Mouse (Mus musculus) kidney, adult 11 months (tissue): ENCODE data around the gene Pcif1.

Source experiments
- DNase-seq: peaks from one replicate; pipeline ENCODE4 v3.0.0; 2022

Gene Pcif1

DNA sequence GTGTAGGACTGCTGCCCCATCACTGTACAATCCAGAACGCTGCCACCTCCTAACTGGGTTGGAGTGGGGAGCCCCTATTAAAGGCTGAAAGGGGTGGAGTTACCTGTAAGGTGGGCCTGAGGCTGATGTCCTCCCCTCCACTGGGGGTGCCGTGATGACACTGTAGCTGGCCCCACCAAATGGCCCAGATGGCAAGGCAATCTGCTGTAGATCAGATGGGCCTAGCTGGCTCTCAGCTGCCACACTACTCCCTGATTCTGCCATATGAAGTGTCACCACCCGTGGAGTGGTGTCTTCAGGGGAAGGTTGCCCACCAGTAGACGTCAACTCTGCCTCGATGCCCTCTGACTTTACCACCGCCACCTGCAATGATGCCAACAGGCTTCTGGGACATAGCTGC lies 16.8 kb downstream of the Pcif1 start:
- DNase-seq = peak; percentile 1

DNA sequence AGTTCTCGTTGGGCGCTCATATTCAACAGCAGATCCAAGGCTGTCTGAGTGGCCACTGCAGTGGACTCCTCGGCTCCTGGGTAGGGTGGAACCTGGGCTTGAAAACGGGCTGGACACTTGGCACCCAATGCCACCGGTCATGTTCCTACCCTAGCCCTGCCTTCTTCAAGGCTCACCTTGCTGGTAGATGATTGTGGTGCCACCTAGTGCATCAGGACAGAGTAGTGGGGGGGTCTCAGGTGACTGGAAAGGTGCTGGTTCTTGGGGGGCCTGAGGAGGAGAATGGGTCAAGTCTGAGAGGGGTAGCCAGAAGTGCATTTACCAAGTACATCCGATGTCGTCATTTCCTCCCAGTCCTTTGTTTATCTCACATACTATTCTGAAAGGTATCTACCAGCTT lies 18.9 kb downstream of the Pcif1 start:
- DNase-seq = no peak

DNA sequence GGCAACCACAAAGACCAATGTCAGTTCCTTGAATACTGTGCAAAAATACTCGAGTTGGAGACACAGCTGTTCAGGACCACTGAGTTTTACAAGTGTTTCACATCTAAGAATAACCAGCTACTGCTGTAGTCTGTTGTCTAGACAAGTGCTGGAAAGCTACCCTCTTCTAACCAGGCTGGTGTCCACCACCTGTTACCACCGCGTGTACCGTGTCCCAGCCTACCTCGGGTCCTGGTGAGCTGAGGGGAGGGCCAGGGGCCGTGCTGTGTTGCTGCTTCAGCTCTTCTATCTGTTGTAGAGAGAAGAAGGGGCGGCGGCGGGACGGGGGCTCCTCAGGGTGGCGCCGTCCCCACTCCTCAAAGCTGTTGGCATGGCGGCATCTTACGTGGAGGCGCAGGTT lies 19.9 kb downstream of the Pcif1 start:
- DNase-seq = no peak

DNA sequence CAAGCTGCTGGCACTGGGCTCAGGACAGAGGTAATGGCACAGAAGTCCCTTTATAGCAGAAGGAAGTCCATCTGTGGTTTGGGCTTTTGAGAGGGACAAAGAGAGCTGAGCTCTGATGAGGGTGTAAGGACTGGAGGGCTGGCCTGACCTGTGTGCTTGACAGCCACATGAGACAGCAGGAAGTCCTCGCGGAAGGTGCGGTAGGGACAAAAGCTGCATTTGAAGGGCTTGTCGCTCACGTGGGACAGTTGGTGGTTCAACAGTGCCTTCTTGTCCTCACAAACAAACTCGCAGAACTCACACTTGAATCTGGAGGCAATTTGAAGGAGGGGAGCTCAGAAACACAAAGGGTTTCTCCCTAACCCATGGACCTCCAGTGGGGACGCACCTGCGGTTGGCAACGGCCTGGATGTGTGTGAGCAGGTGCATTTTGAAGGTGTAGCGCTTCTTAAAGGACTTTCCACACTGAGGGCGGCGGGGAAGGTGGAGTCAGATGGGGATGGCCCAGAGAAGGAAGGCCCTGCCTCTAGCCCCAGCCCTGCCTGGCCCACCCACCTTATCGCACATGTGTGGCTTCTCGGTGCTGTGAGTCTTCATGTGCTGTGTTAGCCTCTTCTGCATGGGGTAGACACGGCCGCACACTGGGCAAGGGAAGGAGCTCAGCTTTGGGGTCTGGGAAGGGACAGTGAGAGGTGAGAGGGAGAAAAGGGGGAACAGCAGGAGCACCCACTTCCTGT lies 20.8 kb downstream of the Pcif1 start:
- DNase-seq = no peak

DNA sequence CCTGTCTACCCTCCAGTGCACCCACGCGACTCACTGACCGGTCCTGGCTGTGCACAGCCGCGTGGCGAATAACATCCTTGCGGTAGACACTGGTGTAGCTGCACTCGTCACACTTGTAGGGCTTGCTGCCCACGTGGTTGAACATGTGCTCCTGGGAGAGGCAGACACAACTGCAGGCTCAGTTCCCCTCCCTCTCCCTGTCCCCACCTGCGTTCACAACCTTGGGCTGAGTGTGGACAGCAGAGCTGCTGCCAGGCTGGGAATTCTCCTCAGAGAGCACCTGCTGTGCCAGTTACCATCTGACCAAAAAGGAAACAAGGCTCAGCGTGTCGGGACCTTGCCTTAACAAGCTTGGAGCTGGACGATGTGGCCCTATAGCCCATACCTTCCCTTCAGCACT lies 22.3 kb downstream of the Pcif1 start:
- DNase-seq = no peak

DNA sequence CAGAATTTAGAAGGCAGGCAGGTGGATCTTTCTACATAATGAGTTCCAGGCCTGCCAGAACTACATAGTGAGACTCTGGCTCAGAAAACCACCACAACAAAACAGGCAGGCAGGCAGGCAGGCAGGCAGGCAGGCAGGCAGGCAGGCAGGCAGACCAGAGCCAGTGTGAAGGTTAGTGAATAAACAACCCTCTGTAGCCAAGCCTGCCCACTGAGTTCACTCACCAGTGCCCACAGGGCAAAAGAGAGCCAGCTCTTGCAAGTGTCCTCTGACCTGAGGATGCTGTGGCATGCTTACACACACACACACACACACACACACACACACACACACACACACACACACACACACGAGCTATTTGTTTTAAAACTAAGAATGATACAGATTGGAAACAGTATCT lies 24.4 kb downstream of the Pcif1 start:
- DNase-seq = peak; percentile 49

DNA sequence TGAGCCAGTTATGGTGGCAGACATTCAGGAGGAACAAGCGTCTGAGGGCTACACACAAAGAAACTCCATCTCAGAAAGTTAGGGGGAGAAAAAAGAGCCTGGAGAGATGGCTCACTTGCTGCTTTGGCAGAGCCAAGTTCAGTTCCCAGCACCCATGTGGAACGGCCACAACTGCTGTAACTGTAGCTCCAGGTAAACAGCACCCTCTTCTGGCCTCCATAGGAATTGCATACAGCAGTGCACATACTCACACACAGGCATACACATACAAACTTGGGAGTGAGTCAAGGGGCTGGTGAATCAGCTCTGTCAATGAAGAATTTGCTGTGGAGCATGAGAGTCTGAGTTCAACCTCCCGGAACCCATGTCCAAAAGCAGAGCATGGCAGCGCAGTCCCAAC lies 27.0 kb downstream of the Pcif1 start:
- no peak for DNase-seq

DNA sequence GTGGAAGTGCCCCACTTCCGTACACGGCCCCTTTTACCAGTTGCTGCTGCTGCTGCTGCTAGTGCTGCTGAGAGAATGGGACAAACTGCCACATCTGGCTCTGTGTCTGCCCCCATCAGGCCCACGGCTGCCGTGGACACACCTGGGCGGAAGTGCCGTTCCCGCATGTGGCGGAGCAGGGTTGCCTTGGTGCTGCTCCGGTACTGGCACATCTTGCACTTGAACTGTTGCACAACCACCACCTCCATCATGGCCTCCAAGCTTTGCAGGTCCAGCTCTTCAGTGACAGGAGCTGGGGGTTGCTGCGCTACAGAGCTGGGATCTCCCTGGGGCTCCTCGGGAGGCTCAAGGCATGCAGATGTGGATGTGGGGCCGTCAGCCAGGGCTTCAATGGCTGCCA lies 28.4 kb downstream of the Pcif1 start:
- no peak for DNase-seq

DNA sequence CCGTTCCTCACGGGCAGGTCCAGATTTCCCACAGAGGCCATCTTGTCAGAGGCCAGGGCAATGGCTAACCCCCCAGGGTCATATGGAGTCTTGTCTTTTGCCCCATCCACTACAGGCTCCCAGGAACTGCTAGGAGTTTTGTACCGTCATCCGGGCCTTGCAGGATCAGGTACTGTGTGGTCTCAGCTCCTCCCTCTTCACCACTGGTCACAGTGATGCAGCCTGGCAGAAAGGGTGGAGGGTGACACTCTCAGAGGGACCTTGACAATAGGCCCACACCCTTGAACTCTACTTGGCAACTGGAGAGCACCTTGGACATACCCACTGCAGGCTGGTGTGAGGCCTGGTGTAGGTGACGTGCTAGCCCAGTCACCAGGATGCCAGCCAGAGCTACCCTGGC lies 28.9 kb downstream of the Pcif1 start:
- DNase-seq = no peak

DNA sequence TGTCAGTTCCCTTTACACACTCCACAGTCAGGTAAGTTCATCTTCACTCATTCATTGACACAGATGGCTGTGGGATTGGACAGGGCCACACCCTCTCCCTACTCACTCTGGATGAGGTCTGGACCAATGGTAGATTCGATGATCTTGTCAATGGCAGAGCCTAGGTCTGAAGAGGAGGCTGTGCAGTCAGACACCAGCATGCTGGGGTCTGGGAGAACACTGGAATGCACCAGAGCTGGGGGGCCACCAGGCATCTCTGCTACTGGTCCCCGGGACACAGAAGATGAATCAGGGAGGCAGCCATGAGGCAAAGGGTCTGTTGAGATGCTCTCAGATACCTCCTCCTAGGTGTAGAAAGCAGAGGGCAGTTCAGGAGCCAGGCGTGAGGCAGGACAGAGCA lies 30.0 kb downstream of the Pcif1 start:
- no peak for DNase-seq

DNA sequence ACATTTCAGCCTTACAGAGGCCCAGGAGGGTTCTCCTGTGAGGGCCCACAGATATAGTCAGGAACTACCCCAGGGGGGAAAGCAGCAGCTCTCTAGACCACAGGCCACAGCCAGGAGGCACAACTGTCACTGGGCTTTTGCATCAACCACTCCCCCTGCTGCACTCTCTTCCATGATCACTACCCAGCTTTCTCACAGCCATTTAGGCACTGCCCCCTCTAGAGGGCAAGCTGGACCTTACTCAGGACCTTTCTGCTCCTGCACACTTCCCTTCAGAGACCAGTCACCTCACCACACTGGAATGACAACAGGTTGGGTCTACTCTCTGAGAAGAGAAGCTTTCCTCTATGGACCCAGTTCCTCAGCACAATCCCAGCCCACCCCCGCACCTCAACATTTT lies 30.4 kb downstream of the Pcif1 start:
- peak; percentile 56 for DNase-seq

DNA sequence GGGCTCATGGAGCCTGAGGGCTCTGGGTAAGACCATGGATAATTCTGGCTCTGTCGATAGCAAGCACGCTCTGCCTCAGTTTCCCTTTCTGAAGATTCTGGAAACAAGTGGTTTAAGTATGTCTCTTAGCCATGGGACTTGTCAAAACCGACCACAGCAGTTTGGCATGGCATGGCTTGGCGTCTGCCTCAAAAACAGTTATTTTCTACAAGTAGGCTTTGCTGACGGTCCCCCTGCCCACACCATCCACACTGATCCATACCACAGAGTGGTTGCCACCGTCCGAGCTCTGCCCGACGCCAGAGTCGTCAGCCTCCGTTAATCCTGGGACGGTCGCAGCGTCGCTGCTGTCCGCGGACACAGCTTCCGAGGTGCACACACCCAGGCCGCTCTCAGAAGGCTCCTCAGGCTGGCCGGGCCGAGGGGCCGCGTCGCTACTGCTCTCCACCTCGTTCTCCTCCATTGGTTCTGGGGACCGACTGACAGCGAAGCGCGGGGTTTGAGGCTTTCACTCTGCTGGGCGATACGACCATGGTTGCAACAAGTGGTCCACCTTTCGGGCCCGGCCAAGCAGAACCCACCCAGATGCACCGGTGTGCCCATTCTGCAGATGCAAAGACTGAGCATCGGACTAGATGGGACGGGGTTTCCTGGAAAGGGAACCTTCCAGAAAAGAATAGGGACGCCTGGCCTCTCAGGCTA lies 31.4 kb downstream of the Pcif1 start:
- no peak for DNase-seq

DNA sequence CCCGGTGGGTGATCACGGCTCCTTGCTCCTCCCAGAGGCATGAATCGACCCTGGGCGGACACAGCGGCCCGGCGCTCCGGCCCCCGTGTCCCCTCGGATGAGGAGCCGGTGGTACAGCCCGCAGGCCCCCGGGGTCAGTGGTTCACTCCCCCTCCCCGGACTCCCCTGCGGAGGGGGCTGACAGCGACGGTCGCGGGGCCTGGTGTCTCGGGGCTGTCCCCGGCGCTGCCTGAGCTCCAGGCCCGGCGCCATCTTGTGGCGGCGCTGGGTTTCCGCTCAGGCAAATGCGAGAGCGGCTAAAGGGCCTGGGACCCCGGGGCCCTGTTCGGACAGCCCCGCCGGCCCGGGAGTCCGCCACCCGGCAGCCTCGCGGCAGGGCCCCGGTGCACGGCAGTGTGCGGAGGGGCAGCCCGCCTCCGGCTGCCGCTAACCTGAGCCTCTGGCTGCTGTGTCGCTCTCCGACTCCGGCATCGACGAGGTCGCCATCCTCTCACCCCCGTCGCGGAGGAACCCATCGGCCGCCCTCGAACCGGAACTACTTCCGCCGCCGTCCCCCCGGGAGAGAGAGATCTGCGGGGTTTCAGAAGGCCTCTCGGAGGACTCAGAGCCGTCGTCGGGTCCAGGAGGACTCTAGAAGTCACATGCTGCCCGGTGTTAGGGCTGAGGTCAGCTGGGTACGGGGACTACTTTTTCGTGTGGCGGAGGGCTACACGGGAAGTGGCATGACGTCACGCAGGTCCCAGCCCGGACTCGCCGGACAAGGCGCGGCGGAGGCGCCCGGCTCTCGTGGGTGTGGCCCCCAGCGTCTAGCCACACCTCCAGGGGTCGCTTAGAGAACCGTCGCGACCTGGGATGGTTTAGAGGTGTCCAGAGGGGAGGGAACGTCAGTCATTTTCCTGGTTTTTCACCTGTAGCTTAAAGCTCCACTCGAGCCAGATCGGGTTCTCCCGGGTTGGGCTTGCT lies 32.3 kb downstream of the Pcif1 start, which contains the start of gene Zfp335:
Gene Zfp335, minus strand, starts transcription at position 672 of the 963 bp plus-strand sequence.
- peak; percentile 92 for DNase-seq

DNA sequence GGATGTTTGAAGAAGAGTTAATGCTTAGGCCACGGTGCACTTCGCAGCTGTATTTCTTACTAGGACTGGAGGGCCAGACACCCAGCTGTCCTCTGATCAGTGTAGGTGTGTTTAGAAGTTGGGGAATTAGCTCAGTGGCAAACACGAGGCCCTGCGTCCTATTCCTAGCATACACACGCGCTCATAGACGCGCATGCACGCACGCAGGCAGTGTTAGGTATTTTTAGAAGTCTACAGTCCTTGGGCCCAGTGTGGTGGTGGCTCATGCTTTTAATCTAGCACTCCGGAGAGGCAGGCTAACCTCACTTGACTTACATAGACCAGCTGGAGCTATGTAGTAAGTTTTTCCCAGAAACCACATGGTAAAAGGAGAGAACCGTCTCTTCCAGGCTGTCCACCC lies 33.0 kb downstream of the Pcif1 start:
- DNase-seq = no peak

DNA sequence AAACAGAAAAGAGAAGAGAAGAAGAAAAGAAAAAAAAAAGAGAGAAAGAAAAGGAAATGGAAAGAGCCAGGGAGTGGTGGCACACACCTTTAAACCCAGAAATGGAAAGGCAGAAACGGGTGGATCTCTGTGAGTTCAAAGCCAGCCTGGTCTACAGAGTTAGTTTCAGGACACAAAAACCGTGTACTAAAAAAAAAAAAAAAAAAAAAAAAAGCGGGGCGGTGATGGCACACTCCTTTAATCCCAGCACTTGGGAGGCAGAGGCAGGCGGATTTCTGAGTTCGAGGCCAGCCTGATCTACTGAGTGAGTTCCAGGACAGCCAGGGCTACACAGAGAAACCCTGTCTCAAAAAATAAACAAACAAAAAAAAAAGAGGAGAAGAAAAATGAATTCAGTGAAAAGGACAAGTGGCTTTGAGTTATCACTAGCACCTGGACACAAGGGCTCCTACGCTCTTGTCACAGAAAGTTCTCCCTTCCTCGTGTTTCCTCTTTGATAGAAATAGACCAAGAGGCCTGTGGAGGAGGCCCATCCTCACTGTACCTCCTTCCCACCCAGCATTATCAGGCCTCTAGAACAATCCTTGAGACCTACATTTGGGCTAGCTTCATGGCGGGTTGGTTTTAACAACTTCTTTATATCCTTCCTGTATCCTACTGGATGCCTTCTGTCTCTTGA lies 33.8 kb downstream of the Pcif1 start:
- DNase-seq = no peak

DNA sequence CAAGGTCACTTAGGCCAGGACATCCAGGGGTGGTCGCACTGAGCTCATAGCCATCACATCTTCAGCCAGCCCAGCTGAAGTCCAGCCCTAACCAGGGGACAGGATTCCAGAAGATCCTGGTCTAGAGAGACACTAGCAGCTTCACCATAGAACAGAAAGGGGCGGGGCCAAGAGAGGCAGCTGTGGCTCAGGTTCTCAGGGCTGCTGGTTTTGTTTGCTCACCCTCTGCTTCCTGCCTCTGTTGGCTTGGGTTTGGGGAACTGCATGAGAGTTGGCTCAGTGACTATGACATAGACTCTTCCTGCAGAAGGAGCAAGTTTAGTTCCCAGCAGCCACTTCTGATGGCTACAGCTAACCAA lies 34.3 kb downstream of the Pcif1 start:
- no peak for DNase-seq

DNA sequence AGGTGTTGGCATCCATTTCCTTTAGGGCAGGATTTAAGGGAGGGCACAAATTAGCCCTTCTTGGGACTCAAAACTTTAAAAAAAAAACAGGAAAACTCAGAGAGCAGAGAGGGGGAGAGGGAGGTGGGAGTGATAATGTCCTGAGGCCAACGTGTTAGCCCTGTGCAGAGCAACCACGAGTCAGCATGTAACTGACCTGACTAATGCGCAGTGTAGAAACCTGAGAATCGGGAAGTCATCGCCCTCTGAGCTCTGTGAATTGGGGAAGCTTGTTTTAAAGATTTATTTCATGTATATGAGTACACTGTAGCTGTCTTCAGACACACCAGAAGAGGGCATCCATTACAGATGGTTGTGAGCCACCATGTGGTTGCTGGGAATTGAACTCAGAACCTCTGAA lies 37.7 kb downstream of the Pcif1 start:
- DNase-seq = no peak

DNA sequence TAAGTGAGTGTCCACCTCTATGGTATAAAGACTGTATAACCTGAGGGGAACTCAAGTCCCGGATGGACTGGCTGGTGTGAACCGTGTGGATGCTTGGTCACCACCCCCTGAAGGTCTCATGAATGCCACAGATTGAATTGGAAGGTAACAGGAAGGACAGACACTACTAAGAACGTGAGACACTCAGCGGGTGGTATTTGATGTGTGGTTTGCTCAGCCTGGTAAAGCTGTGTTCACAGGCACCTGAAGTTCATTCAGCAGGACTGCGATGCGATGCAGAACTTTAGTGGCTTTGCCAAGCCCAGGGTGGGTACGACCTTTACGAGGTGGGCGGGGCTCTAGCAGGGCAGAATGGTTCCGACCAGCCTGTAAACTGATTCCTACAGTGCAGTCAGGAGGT lies 38.3 kb downstream of the Pcif1 start:
- DNase-seq = no peak

DNA sequence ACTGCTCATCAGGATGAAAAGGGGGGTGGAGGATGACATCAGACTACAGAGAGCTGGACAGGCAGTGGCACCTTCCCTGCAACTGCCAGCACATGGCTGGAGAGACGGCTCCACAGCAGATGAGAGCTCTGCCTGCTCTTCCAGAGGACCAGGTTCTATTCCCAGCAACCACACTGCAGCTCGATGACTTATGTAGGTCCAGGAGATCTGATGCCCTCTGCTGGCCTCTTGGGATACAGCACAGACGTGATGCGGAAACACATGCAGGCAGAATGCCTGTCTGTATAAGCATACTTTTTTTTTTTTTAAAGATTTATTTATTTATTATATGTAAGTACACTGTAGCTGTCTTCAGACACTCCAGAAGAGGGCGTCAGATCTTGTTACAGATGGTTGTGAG lies 39.2 kb downstream of the Pcif1 start:
- DNase-seq = no peak

DNA sequence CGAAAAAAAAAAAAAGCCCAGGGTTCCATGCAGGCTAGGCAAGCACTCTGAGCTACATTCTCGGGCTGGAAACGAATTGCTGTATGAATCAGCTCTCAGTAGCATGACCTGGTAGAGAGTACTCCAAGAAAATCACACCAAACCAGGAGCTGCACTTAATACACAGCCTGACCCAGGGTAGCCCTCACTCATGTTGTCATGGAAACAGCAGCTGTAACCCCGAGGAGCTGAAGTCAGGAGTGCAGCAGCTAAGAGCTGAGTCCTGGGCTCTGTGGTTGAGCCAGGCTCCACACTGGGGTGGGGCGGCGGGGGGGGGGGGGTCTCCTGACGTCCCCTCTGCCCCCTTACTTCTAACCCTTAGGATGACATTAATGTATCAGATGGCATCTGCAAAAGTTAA lies 42.9 kb downstream of the Pcif1 start:
- no peak for DNase-seq

DNA sequence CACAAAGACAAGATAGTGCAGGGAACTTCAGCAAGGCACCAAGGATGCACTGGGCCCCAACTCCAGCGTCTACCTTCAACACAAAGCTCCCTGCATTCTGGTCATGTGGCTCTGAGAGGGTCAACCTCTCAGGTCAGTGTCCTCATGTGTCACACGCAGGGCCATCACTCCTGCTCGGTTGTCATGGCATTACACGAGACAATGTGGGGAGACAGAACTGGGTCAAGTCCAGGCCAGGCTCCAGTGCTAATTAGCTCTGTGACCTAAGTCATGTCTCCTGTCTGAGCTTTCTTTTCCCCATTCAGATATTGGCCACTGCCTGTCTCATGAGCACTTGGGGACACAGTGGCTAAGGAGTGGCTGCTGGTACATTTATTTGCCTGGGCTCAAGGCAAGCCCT lies 44.2 kb downstream of the Pcif1 start:
- DNase-seq = no peak

DNA sequence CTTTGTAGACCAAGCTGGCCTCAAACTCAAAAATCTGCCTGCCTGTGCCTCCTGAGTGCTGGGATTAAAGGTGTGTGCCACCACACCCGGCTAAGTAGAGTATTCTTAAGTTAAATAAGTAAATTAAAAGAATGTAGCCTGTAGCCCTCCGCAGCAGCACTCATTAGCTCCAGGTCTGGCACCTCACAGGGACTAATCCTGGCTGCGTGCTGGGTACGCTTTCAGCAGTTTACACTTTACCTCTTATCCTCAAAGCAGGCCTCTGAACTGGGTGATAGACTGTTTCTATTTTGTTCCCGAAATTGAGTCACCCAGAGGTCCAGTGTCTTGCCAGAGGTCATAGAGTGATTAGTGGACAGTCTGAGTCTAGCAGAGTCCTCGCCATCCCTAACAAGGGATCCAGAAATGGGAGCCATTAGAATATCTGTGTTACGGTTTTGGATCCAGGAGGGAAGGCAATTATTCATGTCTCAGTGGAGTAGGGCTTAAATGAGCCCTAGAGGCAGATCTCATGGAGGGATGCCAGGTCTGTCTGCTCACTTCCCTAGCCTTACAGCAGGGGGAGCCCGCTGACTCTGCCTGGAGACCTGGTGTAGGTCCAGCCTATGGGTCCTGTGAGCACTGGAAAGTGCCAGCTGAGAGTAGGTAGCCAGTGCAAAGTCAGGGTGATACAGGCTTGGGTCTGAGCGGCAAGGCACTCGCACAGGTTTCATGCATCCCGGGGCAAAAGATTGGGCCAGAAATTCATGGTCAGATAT lies 45.2 kb downstream of the Pcif1 start:
- peak; percentile 93 for DNase-seq
